Mouse (Mus musculus): Measurements from ENCODE around the gene Zbtb17. TPM values are rescaled to one million over a fixed set of nuclear protein-coding genes. Genes with fewer than 3 reads are reported as not detected.

Zbtb17 gene
- polyA plus RNA-seq, 1 experiment from 2014 or later, result 11.7 TPM

Other genes with a start within 250 kb of the Zbtb17 start
- 0.22 to 1.3 TPM in 2 of 3 replicates, not detected in the other for gene Rsg1, start 230.7 kb upstream of the Zbtb17 start, polyA plus RNA-seq (2018)
- gene Arhgef19, start 205.2 kb upstream of the Zbtb17 start, polyA plus RNA-seq (2018), result 0.35 TPM in 1 of 3 replicates, not detected in the others
- gene Epha2, start 143.4 kb upstream of the Zbtb17 start, polyA plus RNA-seq (2018), result 0.03 to 0.17 TPM in 2 of 3 replicates, not detected in the other
- not detected in 3 replicates for gene Fam131c, start 76.4 kb upstream of the Zbtb17 start, polyA plus RNA-seq (2018)
- gene Clcnka, start 45.9 kb upstream of the Zbtb17 start, polyA plus RNA-seq (2018), result not detected in 3 replicates
- gene Clcnkb, start 28.6 kb upstream of the Zbtb17 start, polyA plus RNA-seq (2018), result not detected in 3 replicates
- gene Hspb7, start 23.9 kb upstream of the Zbtb17 start, polyA plus RNA-seq (2018), result not detected in 3 replicates
- gene Srarp, start 8.5 kb upstream of the Zbtb17 start, polyA plus RNA-seq (2018), result not detected in 3 replicates
- 18.2 to 31.4 TPM (median 19.2 TPM) in 3 replicates for gene Spen, start 93.9 kb downstream of the Zbtb17 start, polyA plus RNA-seq (2018)
- 107 to 177 TPM (median 134 TPM) in 3 replicates for gene Fblim1, start 161.4 kb downstream of the Zbtb17 start, polyA plus RNA-seq (2018)
- 1.3 to 4.5 TPM (median 2.7 TPM) in 3 replicates for gene Tmem82, start 174.0 kb downstream of the Zbtb17 start, polyA plus RNA-seq (2018)
- gene Slc25a34, start 179.2 kb downstream of the Zbtb17 start, polyA plus RNA-seq (2018), result 0.09 to 0.17 TPM in 2 of 3 replicates, not detected in the other
- 44.8 to 76.0 TPM (median 74.2 TPM) in 3 replicates for gene Plekhm2, start 220.2 kb downstream of the Zbtb17 start, polyA plus RNA-seq (2018)
- gene Rsc1a1, start 240.9 kb downstream of the Zbtb17 start, polyA plus RNA-seq (2018), result 4.2 to 8.9 TPM in 2 of 3 replicates, not detected in the other

Measured in macrophage (primary cell).